Mouse (Mus musculus): Measurements from ENCODE around the gene Zbtb12.

GRCm38 (mm10) chr17:34837464-34838324, 41.6 kb upstream of the Zbtb12 start:
- TF ChIP-seq GATA1 (IDR thresholded peaks at IDR 0.05; ENCODE audit: borderline replicate concordance, low read length) (no peak), FLI1 (IDR thresholded peaks at IDR 0.05; ENCODE audit: low read length) (no peak)
